Mouse (Mus musculus) layer of hippocampus, adult 8-10 months (tissue): Measurements from ENCODE around the gene Evi5. TPM values are rescaled to one million over a fixed set of nuclear protein-coding genes. Genes with fewer than 3 reads are reported as not detected.

Experiments used
- DNase-seq, 2 experiments: peaks; one replicate each; pipeline ENCODE4 v3.0.0; 2022; ENCODE audit warnings: low spot score in 2 of 2
- total RNA-seq, 4 experiments: library from RNA; stranded (reverse); gene quantifications; 2 replicates each; pipeline ENCODE4 v1.2.4; 2022

Evi5 gene
- total RNA-seq, 4 experiments from 2014 or later = 64.9 to 75.5 (median 68.0) TPM

- no peak for DNase-seq
Observed at GRCm38 (mm10) chr5:107873330-107873729, 1.6 kb downstream of the Evi5 start.

- no peak for DNase-seq
Observed at GRCm38 (mm10) chr5:107869701-107870100, 5.2 kb downstream of the Evi5 start.

GRCm38 (mm10) chr5:107868905-107869424 is 5.9 kb downstream of the Evi5 start:
- peak; percentile 82 to 83 for DNase-seq

- peak in 1 of 2 experiments; percentile 21 for DNase-seq
Observed at GRCm38 (mm10) chr5:107867970-107868904, 6.7 kb downstream of the Evi5 start.

- no peak for DNase-seq
Observed at GRCm38 (mm10) chr5:107866127-107867126, 8.5 kb downstream of the Evi5 start.

- no peak for DNase-seq
Observed at GRCm38 (mm10) chr5:107863971-107864370, 10.9 kb downstream of the Evi5 start.

- no peak for DNase-seq
Observed at GRCm38 (mm10) chr5:107858963-107859362, 15.9 kb downstream of the Evi5 start.

GRCm38 (mm10) chr5:107855546-107855945 is 19.4 kb downstream of the Evi5 start:
- no peak for DNase-seq

GRCm38 (mm10) chr5:107854556-107854955 is 20.4 kb downstream of the Evi5 start:
- DNase-seq = no peak

GRCm38 (mm10) chr5:107853807-107854206 is 21.1 kb downstream of the Evi5 start:
- no peak for DNase-seq

- no peak for DNase-seq
Observed at GRCm38 (mm10) chr5:107848964-107849363, 25.9 kb downstream of the Evi5 start.

- no peak for DNase-seq
Observed at GRCm38 (mm10) chr5:107847817-107848216, 27.1 kb downstream of the Evi5 start.

- no peak for DNase-seq
Observed at GRCm38 (mm10) chr5:107847349-107847748, 27.6 kb downstream of the Evi5 start.

GRCm38 (mm10) chr5:107840549-107841238 is 34.2 kb downstream of the Evi5 start:
- DNase-seq = no peak

GRCm38 (mm10) chr5:107838891-107839644 is 35.8 kb downstream of the Evi5 start:
- DNase-seq = no peak

- DNase-seq = no peak
Observed at GRCm38 (mm10) chr5:107834287-107834686, 40.6 kb downstream of the Evi5 start.

- no peak for DNase-seq
Observed at GRCm38 (mm10) chr5:107831351-107831750, 43.6 kb downstream of the Evi5 start.

- no peak for DNase-seq
Observed at GRCm38 (mm10) chr5:107829998-107830560, 44.8 kb downstream of the Evi5 start, which contains the start of gene Ube2d2b. Gene Ube2d2b (plus strand): TSS chr5:107830099.

GRCm38 (mm10) chr5:107822521-107822920 is 52.4 kb downstream of the Evi5 start:
- DNase-seq = no peak

GRCm38 (mm10) chr5:107814651-107815050 is 60.3 kb downstream of the Evi5 start:
- DNase-seq = no peak
